ENCODE assay signal across 16 mouse cellular contexts in genomic region chr2:109273098-109273497, GRCm38 (mm10). TPM values are rescaled to one million over a fixed set of nuclear protein-coding genes. Genes with fewer than 3 reads are reported as not detected.
A peak's percentile ranks its signal among the peaks of the same experiment; 100 is the strongest.
DNase-seq lines count a peak whose midpoint lies in the region; TF ChIP-seq lines count a peak whose summit lies in the region.
"Had no signal": no experiment of that assay in that cellular context is flagged by ENCODE, and none has a peak within 500 bp of the region (broad histone marks: within the 10 kb centered on the region; RNA-seq: fewer than 3 reads in every experiment).

No protein-coding gene starts in this region.

- in situ Hi-C loops in CH12.LX (cut with MboI; ENCODE audit: low pct_ligation_motif_present, low pct_unique_long_range_greater_than_20kb, low sequenced_read_pairs), result no loop called here

- H3K79me2 ChIP-seq in CH12.LX (replicated peaks; ENCODE audit: control insufficient read depth, extremely low read depth, insufficient read depth, poor library complexity, severe bottlenecking), result peaks cover 3% of the 10 kb centered on the region

- no peak overlapping the region for H3K9ac ChIP-seq in CH12.LX (ENCODE audit: insufficient read depth, low read depth)

- H3K36me3 ChIP-seq in CH12.LX (replicated peaks in 1 of 2; ENCODE audit: control insufficient read depth in 1 of 2, insufficient read depth in 1 of 2, low read length in 1 of 2), result peaks cover 0 to 7% of the 10 kb centered on the region in 2 experiments
- H3K36me3 ChIP-seq: G1E had no signal

- H3K4me3 ChIP-seq in CH12.LX (replicated peaks in 1 of 3; ENCODE audit: low read depth in 2 of 3, low read length in 2 of 3, poor library complexity in 1 of 3), result no peak overlapping the region

- peak; percentile 64 for TF ChIP-seq EP300 in CH12.LX (IDR thresholded peaks at IDR 0.05; ENCODE audit: low read length)

- no peak overlapping the region for H3K4me2 ChIP-seq in CH12.LX (ENCODE audit: insufficient read depth, low read depth, poor library complexity, severe bottlenecking)

- dilution Hi-C loops in CH12.LX (cut with MboI; ENCODE audit: extremely low pct_ligation_motif_present, extremely low pct_unique_long_range_greater_than_20kb, low sequenced_read_pairs), result no loop called here

- no peaks in the 10 kb centered on the region for H3K9me3 ChIP-seq in CH12.LX (replicated peaks; ENCODE audit: low read length)
- H3K9me3 ChIP-seq: G1E had no signal

- no peak overlapping the region for H3K27ac ChIP-seq in CH12.LX (ENCODE audit: insufficient read depth, low read depth)

- no peak for TF ChIP-seq RAD21 in CH12.LX (IDR thresholded peaks at IDR 0.05; ENCODE audit: low read depth, low read length)

- TF ChIP-seq POLR2A in CH12.LX (IDR thresholded peaks at IDR 0.05; ENCODE audit: low read depth, low read length), result no peak

- TF ChIP-seq CTCF in CH12.LX (conservative IDR thresholded peaks at IDR 0.05 in 1 of 2, IDR thresholded peaks at IDR 0.05 in 1 of 2; ENCODE audit: low read depth in 2 of 2, low read length in 2 of 2), result no peak

- intact Hi-C loops in heart, postnatal 25 days (cut with DNase I), result no loop called here

- peak; percentile 35 for DNase-seq in CH12.LX (ENCODE audit: extremely low read depth)
- no peak for DNase-seq in heart, postnatal 25 days (ENCODE audit: low spot score)
- DNase-seq: adrenal gland, adult 2 months; adrenal gland, adult 8-10 months; adrenal gland, postnatal 10 days; adrenal gland, postnatal 14 days; adrenal gland, postnatal 25 days; adrenal gland, postnatal 36 days; B cell, adult 2 months; cerebellum, adult 11 months; cerebellum, adult 11-12 months; cerebellum, adult 18-20 months; cerebellum, adult 2 months; cerebellum, adult 8-10 months had no signal

- H3K4me1 ChIP-seq in CH12.LX (ENCODE audit: control insufficient read depth in 1 of 2, insufficient read depth in 2 of 2), result peaks cover 0 to 5% of the 10 kb centered on the region in 2 experiments; a peak in 2 of 4 replicates

- no peaks in the 10 kb centered on the region for H3K27me3 ChIP-seq in CH12.LX (replicated peaks)
- H3K27me3 ChIP-seq: Patski had no signal

TF ChIP-seq in CH12.LX, 34 proteins besides CTCF, POLR2A, EP300 and RAD21:
- no peak for TF ChIP-seq PAX5 (IDR thresholded peaks at IDR 0.05; ENCODE audit: low read length)
- TF ChIP-seq JUN (IDR thresholded peaks at IDR 0.05; ENCODE audit: insufficient read depth, low read depth, low read length), result peak; percentile 13; the same call in 1 of the 2 replicates
- TF ChIP-seq GABPA (IDR thresholded peaks at IDR 0.05; ENCODE audit: insufficient replicate concordance, low read depth, low read length), result no peak
- peak; percentile 67 for TF ChIP-seq IRF4 (IDR thresholded peaks at IDR 0.05; ENCODE audit: low read depth, low read length)
- no peak for TF ChIP-seq USF1 (IDR thresholded peaks at IDR 0.05; ENCODE audit: low read depth, low read length)
- TF ChIP-seq RCOR1 (conservative IDR thresholded peaks at IDR 0.05; ENCODE audit: low read depth, low read length), result no peak
- no peak for TF ChIP-seq HCFC1 (IDR thresholded peaks at IDR 0.05; ENCODE audit: low read depth, low read length)
- no peak for TF ChIP-seq MAFK (IDR thresholded peaks at IDR 0.05; ENCODE audit: insufficient replicate concordance, low read length)
- TF ChIP-seq ZNF384 (IDR thresholded peaks at IDR 0.05; ENCODE audit: low read depth, low read length), result no peak
- peak; percentile 24; the same call in 1 of the 2 replicates for TF ChIP-seq ETS1 (conservative IDR thresholded peaks at IDR 0.05; ENCODE audit: low read depth, low read length)
- no peak for TF ChIP-seq USF2 (conservative IDR thresholded peaks at IDR 0.05; ENCODE audit: low read depth, low read length)
- TF ChIP-seq NRF1 (IDR thresholded peaks at IDR 0.05; ENCODE audit: low read depth, low read length), result no peak
- no peak for TF ChIP-seq MAZ (IDR thresholded peaks at IDR 0.05; ENCODE audit: low read depth, low read length)
- no peak for TF ChIP-seq KAT2A (IDR thresholded peaks at IDR 0.05; ENCODE audit: insufficient replicate concordance, low read length)
- TF ChIP-seq BHLHE40 (IDR thresholded peaks at IDR 0.05; ENCODE audit: low read depth, low read length), result no peak
- no peak for TF ChIP-seq MAX (IDR thresholded peaks at IDR 0.05; ENCODE audit: low read length)
- TF ChIP-seq SMC3 (IDR thresholded peaks at IDR 0.05; ENCODE audit: low read depth, low read length), result no peak
- TF ChIP-seq MXI1 (IDR thresholded peaks at IDR 0.05; ENCODE audit: low read depth, low read length), result no peak
- peak; percentile 54; the same call in 1 of the 2 replicates for TF ChIP-seq JUND (conservative IDR thresholded peaks at IDR 0.05; ENCODE audit: low read depth, low read length)
- no peak for TF ChIP-seq ELF1 (IDR thresholded peaks at IDR 0.05; ENCODE audit: low read depth, low read length)
- no peak for TF ChIP-seq POLR2AphosphoS2 (IDR thresholded peaks at IDR 0.05; ENCODE audit: low read depth, low read length)
- no peak for TF ChIP-seq SIN3A (IDR thresholded peaks at IDR 0.05; ENCODE audit: low read length)
- no peak for TF ChIP-seq NELFE (IDR thresholded peaks at IDR 0.05; ENCODE audit: low read depth, low read length)
- TF ChIP-seq ZKSCAN1 (IDR thresholded peaks at IDR 0.05; ENCODE audit: borderline replicate concordance, low read depth, low read length), result no peak
- no peak for TF ChIP-seq MEF2A (IDR thresholded peaks at IDR 0.05; ENCODE audit: borderline replicate concordance, low read depth, low read length)
- no peak for TF ChIP-seq UBTF (IDR thresholded peaks at IDR 0.05; ENCODE audit: low read depth, low read length)
- no peak for TF ChIP-seq ZMIZ1 (IDR thresholded peaks at IDR 0.05; ENCODE audit: low read depth, low read length)
- no peak for TF ChIP-seq CHD2 (IDR thresholded peaks at IDR 0.05; ENCODE audit: low read length)
- TF ChIP-seq TCF12 (IDR thresholded peaks at IDR 0.05; ENCODE audit: low read depth, low read length), result no peak
- no peak for TF ChIP-seq E2F4 (IDR thresholded peaks at IDR 0.05; ENCODE audit: insufficient replicate concordance, low read depth, low read length)
- no peak for TF ChIP-seq MYC (IDR thresholded peaks at IDR 0.05; ENCODE audit: low read depth, low read length)
- TF ChIP-seq ZC3H11A (IDR thresholded peaks at IDR 0.05; ENCODE audit: low read depth, low read length), result no peak
TF ChIP-seq in CH12.LX: peak in this region for 4.

RNA-seq across cellular contexts. Expression of gene Kif18a, which starts 7.4 kb away (rescaled TPM):
- total RNA-seq in CH12.LX (2012; rRNA removed), result 18.9 and 20.4 TPM in 2 replicates
- 48.4 and 59.3 TPM in 2 replicates for total RNA-seq in CH12.LX (2014; rRNA removed)
- polyA plus RNA-seq in CH12.LX (2012; ENCODE audit: insufficient read length, low read depth), result 18.2 and 23.4 TPM in 2 replicates
- 1 to 10 TPM in 1 of 2 experiments, under 1 TPM in 1; 0.44 to 1.0 TPM for total RNA-seq in heart, postnatal 25 days (2021)
- polyA plus RNA-seq: adrenal gland, adult 2 months had no signal

RNA-seq across cellular contexts. Expression of gene Mettl15, which starts 7.5 kb away (rescaled TPM):
- 4.6 and 5.6 TPM in 2 replicates for total RNA-seq in CH12.LX (2012; rRNA removed)
- total RNA-seq in CH12.LX (2014; rRNA removed), result 9.8 and 11.5 TPM in 2 replicates
- 5.1 and 6.4 TPM in 2 replicates for polyA plus RNA-seq in CH12.LX (2012; ENCODE audit: insufficient read length, low read depth)
- 10 to 100 TPM; 10.2 to 10.5 TPM for total RNA-seq in heart, postnatal 25 days (2021)

Comparison
In these comparisons a context has a peak if more than half of its experiments do, and no peak if none do; other contexts are left out.
1. RNA of gene Kif18a, which starts 7.4 kb away (total RNA-seq): 18.9 to 59.3 TPM in CH12.LX; 0.44 to 1.0 TPM in heart, postnatal 25 days; every median in the first group is over 4 times any median in the second.